Mouse (Mus musculus): Measurements from ENCODE around the gene Pax4.

Pax4 gene

DNA sequence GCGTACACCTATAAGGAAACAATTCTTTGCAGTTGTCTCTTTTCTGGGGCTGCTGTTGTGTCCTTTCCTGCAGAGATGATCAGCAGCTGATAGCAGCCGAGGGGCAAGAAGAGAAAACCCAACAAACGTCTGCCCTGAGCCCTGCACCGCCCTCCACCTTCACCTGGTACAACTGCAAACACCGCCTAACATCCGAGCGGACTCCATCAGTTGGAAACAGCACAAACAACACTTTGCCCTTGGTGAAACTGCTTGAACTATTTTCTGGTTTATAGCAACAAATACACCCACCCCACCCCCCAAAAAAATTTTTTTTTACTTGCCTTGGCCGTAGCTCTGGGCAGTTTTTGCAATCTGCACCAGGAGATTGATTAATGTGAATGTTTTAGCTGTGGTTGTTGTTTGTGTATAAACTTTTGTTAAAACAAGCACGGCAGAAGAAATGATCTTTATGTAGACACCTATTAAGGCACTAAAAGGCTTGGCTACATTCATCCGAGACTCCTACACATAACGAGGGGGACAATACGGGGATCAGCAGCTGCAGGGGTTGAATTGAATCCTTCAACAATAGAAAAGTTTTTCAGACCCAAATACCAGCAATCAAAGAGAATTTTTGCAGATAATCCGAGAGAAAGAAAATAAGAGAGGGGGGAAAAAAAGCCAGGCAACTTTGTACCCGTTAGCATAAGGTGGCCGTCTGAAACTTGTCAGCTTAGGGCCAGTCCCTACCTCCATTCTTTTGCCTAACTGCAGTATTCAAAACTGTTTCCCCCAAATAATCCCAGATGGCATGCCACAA, 52.9 kb downstream of the Pax4 start:
- no peak for DNase-seq
